Mouse (Mus musculus) mature B cell (primary cell): Measurements from ENCODE around the gene Osbpl10.
"Not testable (repeated sequence)": the region's sequence is repeated elsewhere in the genome, so short reads cannot be mapped to it uniquely, and the experiment has no call there.

Source experiments
- in situ Hi-C: fragments of 300-500 bp; cut with MboI; formaldehyde crosslinking; loops from 2 replicates; pipeline ENCODE4 v1.14.3; 2019

The Osbpl10 gene

DNA sequence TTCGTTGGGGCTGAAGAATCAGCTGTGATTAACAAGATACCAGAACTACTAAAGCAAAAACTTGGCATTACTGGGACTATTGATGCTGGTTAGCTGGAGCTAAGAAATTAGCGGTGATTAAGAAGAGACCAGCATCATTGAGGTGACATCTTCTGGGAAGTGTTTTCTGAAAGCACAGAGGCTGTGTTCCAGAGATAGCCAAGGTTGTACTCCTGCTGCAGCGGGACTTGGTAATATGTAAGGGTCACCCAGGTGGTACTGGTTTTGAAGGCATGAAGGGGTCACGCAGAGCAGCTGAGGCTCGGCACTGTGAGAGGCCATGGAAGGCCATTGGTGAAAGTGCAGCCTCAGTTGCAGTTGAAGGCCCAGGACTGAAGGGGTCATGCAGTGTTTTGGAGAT, 294.1 kb downstream of the Osbpl10 start:
- in situ Hi-C loops, result not testable (repeated sequence)

DNA sequence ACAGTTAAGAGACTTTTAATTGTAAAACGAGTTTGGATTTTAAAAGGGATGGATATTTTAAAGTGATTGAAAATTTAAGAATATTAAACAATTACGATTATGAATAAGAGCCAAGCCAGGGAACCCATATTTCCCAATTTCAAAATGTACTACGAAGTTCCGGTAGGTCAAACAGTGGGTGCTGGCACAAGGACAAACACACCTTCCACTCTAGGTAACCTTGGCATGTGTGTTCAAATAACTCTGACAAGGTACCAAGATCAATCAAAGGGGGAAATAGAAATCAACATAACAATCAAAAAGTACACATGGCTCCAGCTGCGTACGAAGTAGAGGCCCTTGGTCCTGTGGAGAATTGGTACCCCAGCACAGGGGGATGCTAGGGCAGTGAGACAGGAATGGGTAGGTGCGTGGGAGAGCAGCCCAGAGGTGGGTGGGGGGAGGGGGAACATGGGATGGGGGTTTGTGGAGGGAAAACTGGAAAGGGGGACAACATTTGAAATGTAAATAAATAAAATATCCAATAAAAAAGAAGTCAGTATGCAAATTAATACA, 294.8 kb downstream of the Osbpl10 start:
- in situ Hi-C loops, result no loop called here

DNA sequence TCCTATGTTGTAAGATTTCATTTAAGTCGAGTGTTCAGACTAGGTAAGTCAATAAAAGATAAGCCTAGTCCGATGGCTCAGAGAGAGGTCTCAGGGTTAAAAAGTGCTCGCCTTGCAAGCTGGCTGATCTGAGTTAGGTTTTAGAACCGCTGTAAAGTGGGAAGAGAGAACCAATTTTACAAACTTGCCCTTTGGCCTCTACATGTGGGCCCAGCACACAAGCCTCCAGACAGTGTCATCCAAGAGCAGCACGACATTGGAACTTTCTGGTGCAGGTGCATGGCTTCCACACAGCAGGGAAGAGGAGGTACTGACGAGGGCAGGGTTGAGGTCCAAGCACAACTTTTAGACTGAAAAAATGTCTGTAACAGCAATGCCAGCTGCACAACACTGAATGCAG, 296.4 kb downstream of the Osbpl10 start:
- in situ Hi-C loops, result no loop called here

DNA sequence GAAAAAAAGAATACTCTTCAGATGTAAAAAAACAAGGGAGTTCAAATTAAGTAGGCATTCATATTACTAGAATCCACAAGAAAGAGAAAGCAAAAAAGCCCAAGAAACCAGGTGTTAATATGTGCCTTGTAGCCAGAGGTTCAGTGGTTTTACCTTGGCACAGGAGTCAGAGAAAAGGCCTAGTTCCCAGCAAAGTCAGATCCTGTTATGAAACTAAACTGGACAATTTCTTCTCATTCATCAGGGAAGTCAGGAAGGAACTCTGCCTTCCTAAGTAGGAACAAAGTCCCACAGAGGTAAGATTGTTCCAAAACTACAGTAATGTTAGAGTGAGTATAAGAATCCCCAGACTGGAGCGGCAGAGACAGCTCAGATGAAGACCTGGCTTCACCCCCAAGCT, 300.3 kb downstream of the Osbpl10 start:
- in situ Hi-C loops, result no loop called here
